27 mouse cellular contexts compared by ENCODE assay signal in genomic region chr10:75829529-75830274, GRCm38 (mm10). TPM values are rescaled to one million over a fixed set of nuclear protein-coding genes. Genes with fewer than 3 reads are reported as not detected.
DNase-seq lines count a peak whose midpoint lies in the region; TF ChIP-seq lines count a peak whose summit lies in the region.
"Had no signal": no experiment of that assay in that cellular context is flagged by ENCODE, and none has a peak within 500 bp of the region (broad histone marks: within the 10 kb centered on the region; RNA-seq: fewer than 3 reads in every experiment).

No protein-coding gene starts in this region.

- H3K4me3 ChIP-seq in CH12.LX (replicated peaks in 1 of 3; ENCODE audit: low read depth in 2 of 3, low read length in 2 of 3, poor library complexity in 1 of 3) = no peak overlapping the region
- no peak overlapping the region for H3K4me3 ChIP-seq in embryonic facial prominence, embryonic 10.5 days
- H3K4me3 ChIP-seq: embryonic facial prominence, embryonic 13.5 days; embryonic facial prominence, embryonic 15.5 days had no signal

- H3K9ac ChIP-seq in CH12.LX (ENCODE audit: insufficient read depth, low read depth) = no peak overlapping the region
- H3K9ac ChIP-seq: embryonic facial prominence, embryonic 13.5 days; embryonic facial prominence, embryonic 15.5 days had no signal

- no peaks in the 10 kb centered on the region for H3K79me2 ChIP-seq in CH12.LX (replicated peaks; ENCODE audit: control insufficient read depth, extremely low read depth, insufficient read depth, poor library complexity, severe bottlenecking)

- peaks cover 0 to 12% of the 10 kb centered on the region in 2 experiments for H3K36me3 ChIP-seq in CH12.LX (replicated peaks in 1 of 2; ENCODE audit: control insufficient read depth in 1 of 2, insufficient read depth in 1 of 2, low read length in 1 of 2)
- H3K36me3 ChIP-seq in embryonic facial prominence, embryonic 10.5 days (replicated peaks) = no peaks in the 10 kb centered on the region
- H3K36me3 ChIP-seq: embryonic facial prominence, embryonic 13.5 days; embryonic facial prominence, embryonic 15.5 days had no signal

- no peak for TF ChIP-seq RAD21 in CH12.LX (IDR thresholded peaks at IDR 0.05; ENCODE audit: low read depth, low read length)

- no peaks in the 10 kb centered on the region for H3K27me3 ChIP-seq in CH12.LX (replicated peaks)
- H3K27me3 ChIP-seq in embryonic facial prominence, embryonic 10.5 days (replicated peaks; ENCODE audit: low read depth, poor library complexity, severe bottlenecking) = peaks cover 28% of the 10 kb centered on the region
- H3K27me3 ChIP-seq: Patski had no signal

- H3K4me1 ChIP-seq in CH12.LX (ENCODE audit: control insufficient read depth in 1 of 2, insufficient read depth in 2 of 2) = peaks cover 3 to 50% of the 10 kb centered on the region in 2 experiments; a peak in 2 of 4 replicates
- H3K4me1 ChIP-seq in embryonic facial prominence, embryonic 10.5 days = peaks cover 19% of the 10 kb centered on the region

- no peak overlapping the region for H3K4me2 ChIP-seq in CH12.LX (ENCODE audit: insufficient read depth, low read depth, poor library complexity, severe bottlenecking)
- H3K4me2 ChIP-seq: embryonic facial prominence, embryonic 13.5 days; embryonic facial prominence, embryonic 15.5 days had no signal

- TF ChIP-seq EP300 in CH12.LX (IDR thresholded peaks at IDR 0.05; ENCODE audit: low read length) = peak; percentile 40; the same call in 1 of the 2 replicates

- WGBS in embryonic facial prominence, embryonic 10.5 days = 72% methylated on average over 2 of the region's 2 CpGs

- H3K9me3 ChIP-seq in CH12.LX (replicated peaks; ENCODE audit: low read length) = peaks cover 24% of the 10 kb centered on the region
- H3K9me3 ChIP-seq in embryonic facial prominence, embryonic 10.5 days = no peaks in the 10 kb centered on the region
- H3K9me3 ChIP-seq: embryonic facial prominence, embryonic 13.5 days; embryonic facial prominence, embryonic 15.5 days had no signal

- dilution Hi-C loops in CH12.LX (cut with MboI; ENCODE audit: extremely low pct_ligation_motif_present, extremely low pct_unique_long_range_greater_than_20kb, low sequenced_read_pairs) = no loop called here

- H3K27ac ChIP-seq in CH12.LX (ENCODE audit: insufficient read depth, low read depth) = peak overlapping the region; percentile 38
- H3K27ac ChIP-seq in embryonic facial prominence, embryonic 10.5 days (replicated peaks) = no peak overlapping the region
- H3K27ac ChIP-seq: embryonic facial prominence, embryonic 13.5 days; embryonic facial prominence, embryonic 15.5 days had no signal

- peak; percentile 84 for DNase-seq in heart, adult 11 months
- no peak for DNase-seq in heart, adult 18-20 months
- DNase-seq in CH12.LX (ENCODE audit: extremely low read depth) = peak; percentile 42
- DNase-seq in embryonic facial prominence, embryonic 10.5 days (ENCODE audit: low spot score) = peak; percentile 6
- no peak for DNase-seq in natural killer cell, adult 2 months (ENCODE audit: low spot score in 2 of 2)
- no peak for DNase-seq in urinary bladder, postnatal 4 days (ENCODE audit: low spot score in 2 of 2)
- DNase-seq: adrenal gland, adult 8-10 months; adrenal gland, postnatal 14 days; adrenal gland, postnatal 36 days; B cell, adult 2 months; cerebellum, adult 11-12 months; cerebellum, adult 2 months; cerebellum, adult 9-10 months; cerebellum, postnatal 10 days; cerebellum, postnatal 25 days had no signal

- peak; percentile 66 for TF ChIP-seq POLR2A in CH12.LX (IDR thresholded peaks at IDR 0.05; ENCODE audit: low read depth, low read length)

- in situ Hi-C loops in CH12.LX (cut with MboI; ENCODE audit: low pct_ligation_motif_present, low pct_unique_long_range_greater_than_20kb, low sequenced_read_pairs) = loop anchor here (5.0 to 10.0 kb wide), 2 partner anchors 47 to 245 kb away; partner anchors contain the start of genes Ggt5, Gm20441 and Gstt3

- TF ChIP-seq CTCF in CH12.LX (conservative IDR thresholded peaks at IDR 0.05 in 1 of 2, IDR thresholded peaks at IDR 0.05 in 1 of 2; ENCODE audit: low read depth in 2 of 2, low read length in 2 of 2) = no peak

TF ChIP-seq in CH12.LX, 34 proteins besides CTCF, POLR2A, EP300 and RAD21:
- TF ChIP-seq MYC (IDR thresholded peaks at IDR 0.05; ENCODE audit: low read depth, low read length) (0 out of 2 replicates have a peak, but pooled peaks have one; percentile 20), HCFC1 (IDR thresholded peaks at IDR 0.05; ENCODE audit: low read depth, low read length) (no peak), CHD1 (IDR thresholded peaks at IDR 0.05; ENCODE audit: low read depth, low read length) (no peak), SMC3 (IDR thresholded peaks at IDR 0.05; ENCODE audit: low read depth, low read length) (no peak), JUND (conservative IDR thresholded peaks at IDR 0.05; ENCODE audit: low read depth, low read length) (no peak), TCF12 (IDR thresholded peaks at IDR 0.05; ENCODE audit: low read depth, low read length) (no peak), NRF1 (IDR thresholded peaks at IDR 0.05; ENCODE audit: low read depth, low read length) (no peak), TBP (conservative IDR thresholded peaks at IDR 0.05; ENCODE audit: low read depth, low read length) (peak; percentile 93), E2F4 (IDR thresholded peaks at IDR 0.05; ENCODE audit: insufficient replicate concordance, low read depth, low read length) (no peak), ELF1 (IDR thresholded peaks at IDR 0.05; ENCODE audit: low read depth, low read length) (no peak), MXI1 (IDR thresholded peaks at IDR 0.05; ENCODE audit: low read depth, low read length) (no peak; the same call in 1 of the 2 replicates), POLR2AphosphoS2 (IDR thresholded peaks at IDR 0.05; ENCODE audit: low read depth, low read length) (peak; percentile 70; the same call in 1 of the 2 replicates), RCOR1 (conservative IDR thresholded peaks at IDR 0.05; ENCODE audit: low read depth, low read length) (no peak), CHD2 (IDR thresholded peaks at IDR 0.05; ENCODE audit: low read length) (peak; percentile 41; the same call in 1 of the 2 replicates), BHLHE40 (IDR thresholded peaks at IDR 0.05; ENCODE audit: low read depth, low read length) (0 out of 2 replicates have a peak, but pooled peaks have one; percentile 13), ETS1 (conservative IDR thresholded peaks at IDR 0.05; ENCODE audit: low read depth, low read length) (0 out of 2 replicates have a peak, but pooled peaks have one; percentile 6), USF1 (IDR thresholded peaks at IDR 0.05; ENCODE audit: low read depth, low read length) (no peak), ZKSCAN1 (IDR thresholded peaks at IDR 0.05; ENCODE audit: borderline replicate concordance, low read depth, low read length) (no peak), ZMIZ1 (IDR thresholded peaks at IDR 0.05; ENCODE audit: low read depth, low read length) (peak; percentile 61; the same call in 1 of the 2 replicates), UBTF (IDR thresholded peaks at IDR 0.05; ENCODE audit: low read depth, low read length) (no peak), MAX (IDR thresholded peaks at IDR 0.05; ENCODE audit: low read length) (no peak), SIN3A (IDR thresholded peaks at IDR 0.05; ENCODE audit: low read length) (peak; percentile 38; the same call in 1 of the 2 replicates)

RNA-seq across cellular contexts. Expression of gene Gstt4, which starts 7.4 kb away (rescaled TPM):
- not detected for total RNA-seq in heart, adult 18-20 months (2021)
- total RNA-seq in CH12.LX (2012; rRNA removed) (0.17 and 0.21 TPM in 2 replicates), CH12.LX (2014; rRNA removed) (0.42 and 0.45 TPM in 2 replicates)
- polyA plus RNA-seq in CH12.LX (2012; ENCODE audit: insufficient read length, low read depth) = 0.80 and 0.94 TPM in 2 replicates
- polyA plus RNA-seq in embryonic facial prominence, embryonic 10.5 days (2016; fragmentation: Nextera tagmentation; extraction: Ambion mirVana) = 0.21 TPM in 1 of 2 replicates, not detected in the other
- total RNA-seq: adrenal gland, adult 18-20 months; adrenal gland, adult 8-10 months; adrenal gland, postnatal 36 days; ES-E14 had no signal
- polyA plus RNA-seq: CD4-positive, CD25-positive, alpha-beta regulatory T cell, adult 4 months; cerebellum, adult 2 months; cortical plate, adult 2 months; embryonic facial prominence, embryonic 11.5 days; embryonic facial prominence, embryonic 13.5 days; embryonic facial prominence, embryonic 15.5 days; forebrain, embryonic 11.5 days; forebrain, embryonic 14.5 days; forebrain, embryonic 16.5 days; frontal cortex, adult 2 months; Patski had no signal

RNA-seq across cellular contexts. Expression of gene Gstt2, which starts 7.5 kb away (rescaled TPM):
- total RNA-seq in heart, adult 18-20 months (2021) = 10 to 100 TPM in 1 of 2 experiments, 1 to 10 TPM in 1; 7.8 to 10.7 TPM
- total RNA-seq in CH12.LX (2012; rRNA removed) (126 and 201 TPM in 2 replicates), CH12.LX (2014; rRNA removed) (192 and 197 TPM in 2 replicates)
- polyA plus RNA-seq in CH12.LX (2012; ENCODE audit: insufficient read length, low read depth) = 253 and 304 TPM in 2 replicates
- 6.8 and 8.5 TPM in 2 replicates for polyA plus RNA-seq in embryonic facial prominence, embryonic 10.5 days (2016; fragmentation: Nextera tagmentation; extraction: Ambion mirVana)

RNA-seq across cellular contexts. Expression of gene Mif, which starts 30.3 kb away (rescaled TPM):
- total RNA-seq in heart, adult 18-20 months (2021) = 100 to 1,000 TPM; 215 to 232 TPM
- 1,561 and 2,151 TPM in 2 replicates for total RNA-seq in CH12.LX (2012; rRNA removed)
- 1,037 and 1,217 TPM in 2 replicates for total RNA-seq in CH12.LX (2014; rRNA removed)
- 1,853 and 2,072 TPM in 2 replicates for polyA plus RNA-seq in CH12.LX (2012; ENCODE audit: insufficient read length, low read depth)
- 3,361 and 3,650 TPM in 2 replicates for polyA plus RNA-seq in embryonic facial prominence, embryonic 10.5 days (2016; fragmentation: Nextera tagmentation; extraction: Ambion mirVana)

RNA-seq across cellular contexts. Expression of gene Gstt1, which starts 31.3 kb away (rescaled TPM):
- 10 to 100 TPM; 16.1 to 22.4 TPM for total RNA-seq in heart, adult 18-20 months (2021)
- total RNA-seq in CH12.LX (2012; rRNA removed) = 50.9 and 58.1 TPM in 2 replicates
- 2.4 and 2.9 TPM in 2 replicates for total RNA-seq in CH12.LX (2014; rRNA removed)
- 4.5 and 6.2 TPM in 2 replicates for polyA plus RNA-seq in CH12.LX (2012; ENCODE audit: insufficient read length, low read depth)
- 3.0 and 4.3 TPM in 2 replicates for polyA plus RNA-seq in embryonic facial prominence, embryonic 10.5 days (2016; fragmentation: Nextera tagmentation; extraction: Ambion mirVana)

RNA-seq across cellular contexts. Expression of gene Gstt3, which starts 48.5 kb away (rescaled TPM):
- 1 to 10 TPM; 3.7 to 5.0 TPM for total RNA-seq in heart, adult 18-20 months (2021)
- total RNA-seq in CH12.LX (2012; rRNA removed) (72.3 and 117 TPM in 2 replicates), CH12.LX (2014; rRNA removed) (109 and 110 TPM in 2 replicates)
- 144 and 163 TPM in 2 replicates for polyA plus RNA-seq in CH12.LX (2012; ENCODE audit: insufficient read length, low read depth)
- polyA plus RNA-seq in embryonic facial prominence, embryonic 10.5 days (2016; fragmentation: Nextera tagmentation; extraction: Ambion mirVana) = 2.4 and 4.3 TPM in 2 replicates

Comparison
In these comparisons a context has a peak if more than half of its experiments do, and no peak if none do; other contexts are left out.
1. DNase-seq: peak in heart, adult 11 months (single experiment), CH12.LX (single experiment) and embryonic facial prominence, embryonic 10.5 days (single experiment); none in heart, adult 18-20 months (0 of 2), natural killer cell, adult 2 months (0 of 2) and urinary bladder, postnatal 4 days (0 of 2).
2. RNA of gene Gstt2, which starts 7.5 kb away (total RNA-seq): 126 to 201 TPM in CH12.LX; 7.8 to 10.7 TPM in heart, adult 18-20 months; every median in the first group is over 10 times any median in the second.
3. RNA of gene Mif, which starts 30.3 kb away (total RNA-seq): 1,037 to 2,151 TPM in CH12.LX; 215 to 232 TPM in heart, adult 18-20 months; every median in the first group is over 4 times any median in the second.